Mouse (Mus musculus) spleen, postnatal 36 days (tissue): ENCODE measurements around the gene Acer1.

Experiments
- DNase-seq, 2 experiments: peaks; one replicate each; pipeline ENCODE4 v3.0.0; 2022; ENCODE audit warnings: low spot score in 2 of 2, mixed read lengths in 1 of 2

The Acer1 gene

DNA sequence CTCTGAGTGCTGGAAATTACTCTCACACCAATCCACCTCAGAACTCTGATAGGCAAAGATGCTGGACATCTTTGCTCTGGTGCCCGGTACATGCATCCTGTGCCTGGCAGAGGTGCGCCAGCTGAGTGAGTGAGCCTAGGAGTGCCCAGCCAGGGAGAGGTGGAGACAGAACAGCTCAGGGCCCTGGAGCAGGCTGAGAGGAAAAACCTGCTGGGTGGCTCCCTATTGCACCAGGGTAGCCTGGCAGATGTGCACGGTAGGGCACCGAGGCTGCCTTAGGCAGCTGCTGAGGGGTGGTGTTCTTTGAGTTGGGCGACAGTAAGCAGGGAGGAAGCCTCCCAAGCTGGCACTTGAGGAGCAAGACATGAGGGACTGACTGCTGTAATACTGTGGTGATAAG lies at the start of gene Acer1:
Acer1 (minus strand) TSS at position 114 of the 400 bp plus-strand sequence.
- no peak for DNase-seq

DNA sequence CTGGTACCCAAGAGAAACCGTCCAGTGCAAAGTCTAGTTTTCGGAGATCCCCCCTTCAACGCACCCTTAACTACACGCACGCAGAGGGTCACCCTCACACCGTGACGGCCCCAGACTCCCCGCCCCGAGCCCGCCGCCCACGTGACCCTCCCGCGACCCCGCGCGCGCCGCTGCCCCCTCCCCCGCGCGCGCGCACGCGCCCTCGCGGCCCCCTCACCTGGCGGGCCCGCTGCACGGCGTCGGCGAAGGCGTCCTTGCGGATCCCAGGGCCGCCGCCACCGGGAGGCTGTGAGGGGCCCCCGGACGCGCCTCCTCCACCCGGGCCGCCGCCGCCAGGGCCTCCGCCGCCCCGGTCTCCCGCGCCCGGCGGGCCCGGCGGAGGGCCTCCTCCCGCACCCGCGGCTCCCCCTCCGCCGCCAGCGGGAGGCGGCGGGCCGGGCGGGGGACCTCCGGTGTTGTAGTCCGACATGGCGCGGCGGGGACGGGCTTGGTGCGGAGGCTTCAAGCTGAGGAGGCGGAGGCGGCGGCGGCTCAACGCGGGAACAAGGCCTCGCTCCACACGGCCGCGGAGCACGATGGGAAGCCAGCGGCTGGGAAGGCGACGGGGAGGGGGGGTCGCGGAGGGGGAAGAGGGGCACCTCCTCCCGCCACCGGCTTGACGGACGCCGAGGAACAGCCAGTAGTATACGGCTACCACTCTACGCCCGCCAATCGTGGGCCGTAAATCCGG lies 49.2 kb upstream of the Acer1 start, which contains the start of gene Khsrp:
Khsrp (minus strand) TSS at position 592 of the 730 bp plus-strand sequence.
- DNase-seq: peak in 1 of 2 experiments; percentile 36

DNA sequence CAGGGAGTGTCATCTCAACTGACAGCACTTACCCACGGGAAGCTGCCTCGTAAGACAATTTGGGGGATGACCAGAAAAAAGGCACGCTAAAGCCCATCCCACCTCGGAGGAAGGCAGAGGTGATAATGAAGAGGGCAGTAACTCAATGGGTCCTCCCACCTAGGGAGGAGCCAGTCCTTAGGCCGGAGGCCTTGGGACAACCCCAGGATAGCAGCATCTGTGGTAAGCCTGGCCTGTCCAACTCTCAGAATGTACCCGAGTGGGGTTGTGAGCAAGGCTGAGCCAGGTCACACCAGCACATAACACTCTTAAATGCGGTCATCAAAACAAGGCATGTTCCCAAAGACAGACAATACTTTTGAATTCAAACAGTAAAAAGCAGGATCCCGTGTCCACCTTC lies 47.8 kb upstream of the Acer1 start:
- peak; percentile 32 to 37 for DNase-seq

DNA sequence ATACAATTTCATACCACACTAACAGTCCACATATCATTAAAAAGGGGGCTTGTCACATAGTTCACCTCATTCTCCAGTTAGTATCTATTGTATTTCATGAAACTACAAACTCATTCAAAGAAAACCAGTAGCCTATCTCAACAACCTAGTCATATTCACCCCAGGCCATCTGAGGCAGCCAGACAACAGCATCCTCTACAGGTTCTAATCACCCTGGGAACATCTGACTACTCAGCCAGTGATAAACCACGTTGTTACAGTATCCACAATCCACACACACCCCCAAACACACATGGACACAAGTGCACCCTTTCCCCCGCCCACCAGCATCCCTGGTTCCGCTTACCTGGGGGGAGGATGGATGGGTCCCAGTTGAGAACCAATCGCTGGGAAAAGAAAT lies 45.5 kb upstream of the Acer1 start:
- DNase-seq: no peak

DNA sequence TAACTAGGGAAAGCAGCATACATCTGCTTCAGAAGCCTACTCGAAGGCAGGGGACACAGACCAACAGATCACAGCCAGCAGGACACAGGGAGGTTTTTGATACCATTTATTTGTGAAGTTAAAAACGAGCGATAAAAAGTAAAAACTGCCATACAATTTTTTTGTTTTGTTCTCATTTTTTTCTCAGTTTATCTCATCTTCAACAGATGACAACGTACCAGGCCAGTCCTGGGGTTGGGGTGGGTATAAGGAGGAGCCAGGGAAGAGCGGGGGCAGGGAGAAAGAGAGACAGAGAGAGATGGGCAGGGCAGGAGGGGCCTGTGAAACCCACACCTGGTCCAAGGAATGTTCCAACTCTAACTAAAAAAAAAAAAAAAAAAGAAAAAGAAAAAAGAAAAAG lies 39.0 kb upstream of the Acer1 start:
- DNase-seq: no peak

DNA sequence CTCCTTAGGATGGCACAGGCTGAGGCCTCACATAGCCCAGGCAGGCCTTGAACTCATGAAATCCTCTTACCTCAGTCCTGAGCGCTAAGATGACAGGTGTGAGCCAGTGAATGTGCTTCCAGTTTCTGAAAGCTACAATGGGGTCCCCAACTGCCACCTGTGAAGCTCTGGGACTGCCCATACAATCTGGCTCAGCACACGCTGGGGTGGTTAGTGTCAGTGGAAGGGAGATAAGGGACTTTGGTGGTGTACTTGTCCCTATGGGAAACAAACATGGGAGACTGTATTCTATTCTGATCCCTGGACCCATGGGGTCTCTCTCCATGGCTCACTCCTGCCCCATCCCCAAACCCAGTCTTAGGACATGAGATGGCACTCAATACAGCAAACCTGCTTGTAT lies 37.8 kb upstream of the Acer1 start:
- peak in 1 of 2 experiments; percentile 19 for DNase-seq

DNA sequence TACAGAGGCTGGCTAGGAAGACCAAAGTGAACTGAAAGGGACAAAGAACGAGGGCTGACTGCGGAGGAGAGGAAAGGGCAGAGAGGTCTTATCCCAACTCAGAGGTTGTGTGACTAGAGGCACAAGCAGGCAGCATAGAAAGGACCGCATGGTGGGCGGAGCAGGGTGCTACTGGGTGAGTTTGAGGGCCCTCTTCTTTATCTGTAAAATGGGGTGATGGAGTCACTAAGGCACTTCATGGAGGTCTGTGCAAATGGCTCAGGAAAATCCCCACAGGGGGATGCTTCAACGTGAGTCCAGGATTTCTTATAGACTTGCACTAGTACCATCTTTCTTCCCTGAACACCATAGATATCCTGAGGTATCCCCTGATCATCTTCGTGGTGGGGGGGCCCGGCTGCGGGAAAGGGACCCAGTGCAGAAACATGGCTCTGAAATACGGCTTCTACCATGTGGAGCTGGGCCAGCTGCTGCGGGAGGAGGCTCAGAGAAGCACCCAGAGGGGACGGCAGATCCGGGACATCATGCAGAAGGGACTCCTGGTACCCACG lies 30.4 kb upstream of the Acer1 start:
- peak in 1 of 2 experiments; percentile 24 for DNase-seq

DNA sequence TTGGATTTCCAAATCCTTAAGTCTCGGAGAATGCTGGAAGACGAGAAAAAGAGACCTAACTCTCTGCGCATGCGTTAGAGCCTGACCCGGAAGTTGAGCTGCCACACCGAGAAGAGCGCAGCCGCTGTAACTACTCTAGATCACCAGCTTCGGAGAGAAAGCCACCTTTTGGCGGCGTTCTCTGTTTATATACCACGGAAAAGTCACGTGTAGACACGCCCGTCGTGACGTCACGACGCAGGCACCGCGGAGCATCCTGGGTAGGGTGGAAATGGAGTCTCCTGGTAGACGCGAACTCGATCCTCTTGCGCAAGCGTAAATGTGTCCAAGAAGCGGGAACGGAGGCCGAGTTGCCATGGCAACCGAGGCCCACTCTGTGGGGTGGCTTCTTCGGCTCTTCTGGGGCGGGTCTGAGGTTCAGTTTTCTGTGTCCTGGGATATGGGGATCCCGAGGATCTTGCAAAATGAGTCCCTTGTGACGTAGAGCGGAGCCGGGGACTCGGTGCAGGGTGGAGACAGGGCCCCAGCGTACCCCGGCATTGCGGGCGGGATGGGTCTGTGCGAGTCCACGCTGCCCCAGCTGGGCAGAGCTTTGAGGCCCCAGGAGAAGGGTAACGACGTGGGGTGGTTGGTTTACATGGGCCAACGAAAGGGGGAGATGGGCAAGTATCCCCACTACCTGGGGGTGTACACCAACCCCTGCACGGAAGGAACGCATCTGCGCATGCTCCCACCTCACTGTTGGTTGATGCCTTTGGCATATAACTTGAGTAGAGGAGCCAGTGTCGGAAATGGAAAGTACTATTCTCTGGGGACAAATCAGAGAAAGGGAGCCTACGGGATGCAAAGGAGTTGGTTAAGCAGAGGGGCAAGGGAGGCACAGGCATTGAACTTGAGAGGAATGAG lies 29.6 kb upstream of the Acer1 start, which contains the start of the genes Gtf2f1 and Gm17949:
Gtf2f1 (minus strand) TSS at position 53 of the 906 bp plus-strand sequence.
Gm17949 (plus strand) TSS at position 234 of the 906 bp plus-strand sequence.
- DNase-seq: peak; percentile 88 to 94

DNA sequence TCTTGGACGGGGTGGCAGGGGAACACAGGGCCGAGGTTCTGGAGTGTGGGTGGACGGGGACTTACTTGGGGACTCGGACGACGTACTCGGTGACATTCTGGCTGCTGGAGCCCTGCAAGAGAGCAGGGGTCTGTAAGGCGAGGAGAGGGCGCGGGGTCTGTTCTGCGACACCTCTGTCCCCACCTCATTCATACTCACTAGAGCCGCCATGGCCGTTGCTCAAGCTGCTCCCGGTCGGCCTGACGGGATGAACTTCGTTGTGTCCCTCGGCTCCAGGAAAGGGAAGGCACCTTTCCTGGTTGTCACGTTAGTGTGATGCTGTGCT lies 28.9 kb upstream of the Acer1 start:
- DNase-seq: no peak

DNA sequence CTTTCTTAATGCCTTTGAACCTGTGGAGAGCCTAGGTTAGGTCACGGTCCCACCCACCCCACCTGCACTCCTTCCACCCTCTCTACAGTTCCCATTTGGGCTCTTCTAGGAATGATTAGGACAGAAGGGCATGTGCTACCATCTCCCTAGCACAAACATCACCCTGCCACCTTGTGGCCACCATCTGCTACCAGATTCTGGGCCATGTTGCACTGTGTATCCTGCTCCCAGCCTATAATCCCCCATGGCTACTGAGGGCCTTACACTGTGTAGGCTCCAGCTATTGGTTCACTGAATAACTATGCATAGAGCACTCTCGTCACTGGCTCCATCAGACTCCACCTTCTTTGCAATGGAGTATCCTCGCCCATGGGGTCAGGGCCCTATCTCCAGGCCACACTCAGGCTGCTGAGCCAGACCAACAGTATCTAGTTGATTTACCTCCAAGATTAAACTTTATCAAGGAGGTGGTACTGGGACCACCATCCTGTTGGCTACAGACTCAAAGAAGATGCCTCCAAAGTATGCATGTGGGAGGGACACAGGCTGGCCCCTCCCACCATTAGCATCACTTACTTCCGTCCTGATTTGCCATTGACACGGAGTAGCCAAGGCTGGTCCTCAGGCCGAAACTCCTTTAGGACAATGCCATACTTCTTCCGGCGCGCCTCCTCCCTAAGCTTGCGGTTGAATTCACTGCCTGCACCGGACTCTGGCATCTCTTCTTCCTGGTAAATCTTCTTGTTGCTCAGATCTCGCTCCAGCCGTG lies 25.4 kb upstream of the Acer1 start:
- DNase-seq: no peak

DNA sequence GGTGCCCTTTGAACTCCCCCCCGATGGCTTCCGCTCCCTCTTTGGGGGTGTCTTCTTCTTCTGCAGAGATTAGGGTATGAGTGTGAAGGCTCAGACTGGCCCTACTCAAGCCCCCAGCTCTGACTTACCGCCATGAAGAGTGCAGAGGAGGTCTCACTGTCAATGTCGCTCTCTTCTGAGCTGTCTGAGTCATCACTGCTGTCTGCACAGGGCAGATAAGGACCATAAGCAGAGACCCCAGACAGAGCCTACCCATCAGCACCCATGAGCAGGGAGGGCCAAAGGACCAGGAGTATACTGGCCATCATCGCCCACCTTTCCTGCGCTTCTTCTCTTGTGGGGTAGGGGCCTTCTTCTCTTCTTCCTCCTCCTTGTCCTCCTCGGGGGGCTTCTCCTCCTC lies 22.1 kb upstream of the Acer1 start:
- no peak for DNase-seq

DNA sequence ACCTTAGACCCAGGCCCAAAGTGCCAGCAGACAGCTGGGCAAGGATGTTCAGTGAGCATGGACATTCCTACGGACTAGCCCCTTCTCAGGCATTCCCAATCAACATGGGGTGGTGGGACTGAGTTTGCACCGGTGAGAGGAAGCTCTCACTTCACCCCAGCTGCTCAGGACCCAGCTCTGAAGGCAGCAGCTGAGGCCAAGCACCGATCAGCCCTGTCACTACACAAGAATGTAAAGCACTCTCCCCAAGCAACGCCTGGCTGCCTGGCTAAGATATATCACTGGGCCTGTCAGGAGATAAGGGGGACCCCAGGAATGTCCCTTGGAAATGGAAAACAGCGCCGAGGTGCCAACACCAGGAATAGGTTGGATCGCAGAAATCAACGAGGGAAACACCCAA lies 19.3 kb upstream of the Acer1 start:
- no peak for DNase-seq

DNA sequence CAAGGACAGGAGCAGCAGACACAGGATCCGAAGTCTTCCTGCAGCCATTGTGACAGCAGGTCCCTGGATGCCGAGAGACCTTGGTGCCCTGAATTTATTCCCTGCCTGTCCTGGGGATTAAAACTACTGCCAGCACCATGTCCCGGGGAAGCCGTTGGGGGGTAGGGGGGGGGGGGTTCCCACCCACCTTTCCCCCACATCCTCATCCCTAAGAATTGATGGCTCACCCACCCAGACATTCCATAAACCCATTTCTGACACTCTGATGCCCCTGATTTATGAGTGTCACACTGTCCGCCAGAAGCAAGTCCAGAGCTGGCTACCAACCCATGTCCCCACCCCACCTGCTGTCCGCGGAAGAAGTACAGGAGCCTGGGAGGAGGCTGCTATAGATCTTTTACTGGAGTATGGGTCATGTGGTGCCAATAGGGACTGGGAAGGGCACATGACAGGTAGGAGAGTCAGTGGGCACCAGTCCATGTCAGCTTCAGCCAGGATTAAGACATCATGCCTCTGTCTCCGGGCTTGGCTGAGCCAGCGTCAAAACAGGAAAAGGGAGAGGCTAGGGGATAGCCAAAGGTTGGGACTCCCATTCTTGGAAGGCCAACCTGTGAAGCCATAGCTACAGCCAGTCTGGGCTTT lies 18.2 kb upstream of the Acer1 start, which contains the start of gene Pspn:
Pspn (minus strand) TSS at position 51 of the 642 bp plus-strand sequence.
- no peak for DNase-seq

DNA sequence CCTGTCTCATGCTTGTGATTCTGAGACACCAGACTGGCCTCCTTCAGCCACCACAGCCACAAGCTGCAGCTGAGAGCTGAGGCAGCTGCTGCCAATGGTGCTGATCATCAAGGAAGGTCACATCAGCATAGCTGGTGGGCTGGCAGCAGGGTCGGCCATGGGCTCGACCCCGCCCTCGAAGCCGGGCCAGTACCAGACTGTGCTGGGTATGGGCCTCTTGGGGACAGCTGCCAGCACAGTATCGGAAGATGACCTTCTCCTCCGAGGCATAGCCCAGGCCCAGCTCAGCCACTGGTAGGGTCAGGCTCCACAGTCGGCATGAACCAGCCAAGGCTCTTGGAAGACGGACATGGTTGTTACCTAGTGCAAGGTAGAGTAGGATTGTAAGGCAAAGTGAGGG lies 17.5 kb upstream of the Acer1 start:
- DNase-seq: no peak

DNA sequence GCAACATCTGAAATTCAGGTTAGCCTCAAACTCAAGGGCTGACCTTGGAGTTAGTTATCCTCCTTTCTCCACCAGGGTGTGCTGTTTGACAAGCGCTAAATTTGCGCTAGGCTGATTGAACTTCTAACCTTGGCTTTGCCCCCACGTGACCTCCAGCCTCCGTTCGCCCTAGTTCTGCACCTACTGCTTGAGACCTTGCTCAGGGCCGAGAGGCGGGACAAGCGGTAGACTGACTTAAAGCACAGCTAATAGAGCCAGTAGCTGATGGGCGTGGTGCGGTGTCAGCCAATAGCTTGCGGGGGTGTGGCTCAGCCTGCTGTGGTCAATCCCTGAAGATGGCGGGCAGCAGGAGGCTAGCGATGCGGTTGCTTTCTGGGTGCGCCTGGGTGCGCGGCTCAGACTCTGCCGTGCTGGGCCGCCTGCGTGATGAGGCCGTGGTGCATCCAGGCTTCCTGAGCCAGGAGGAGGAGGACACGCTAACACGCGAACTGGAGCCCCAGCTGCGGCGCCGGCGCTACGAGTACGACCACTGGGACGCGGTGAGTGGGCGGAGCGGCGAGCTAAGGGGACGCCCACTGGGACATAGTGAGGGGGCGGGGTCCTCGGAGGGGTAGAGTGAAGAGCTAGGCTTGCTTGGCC lies 15.2 kb upstream of the Acer1 start, which contains the start of gene Alkbh7:
Alkbh7 (plus strand) TSS at position 311 of the 639 bp plus-strand sequence.
- DNase-seq: peak; percentile 99

DNA sequence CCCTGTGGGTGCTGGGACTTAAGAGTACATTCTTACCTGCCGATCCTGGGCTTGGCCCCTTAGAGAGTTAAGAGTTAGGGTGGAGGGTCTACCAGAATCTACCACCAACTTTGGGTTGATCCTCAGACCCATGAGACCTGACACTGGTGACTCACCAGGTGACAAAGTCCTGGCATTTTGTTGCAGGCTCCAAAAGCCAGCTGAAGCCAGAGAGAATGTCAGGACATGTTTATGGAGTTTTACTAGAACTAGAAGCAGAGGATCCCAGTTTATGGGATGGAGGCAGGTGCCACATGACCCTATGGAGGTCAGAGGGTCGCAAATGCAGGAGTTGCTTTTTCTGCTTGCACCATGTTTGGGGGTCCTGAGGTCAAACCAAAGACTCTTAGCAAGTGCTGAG lies 14.6 kb upstream of the Acer1 start:
- DNase-seq: no peak

DNA sequence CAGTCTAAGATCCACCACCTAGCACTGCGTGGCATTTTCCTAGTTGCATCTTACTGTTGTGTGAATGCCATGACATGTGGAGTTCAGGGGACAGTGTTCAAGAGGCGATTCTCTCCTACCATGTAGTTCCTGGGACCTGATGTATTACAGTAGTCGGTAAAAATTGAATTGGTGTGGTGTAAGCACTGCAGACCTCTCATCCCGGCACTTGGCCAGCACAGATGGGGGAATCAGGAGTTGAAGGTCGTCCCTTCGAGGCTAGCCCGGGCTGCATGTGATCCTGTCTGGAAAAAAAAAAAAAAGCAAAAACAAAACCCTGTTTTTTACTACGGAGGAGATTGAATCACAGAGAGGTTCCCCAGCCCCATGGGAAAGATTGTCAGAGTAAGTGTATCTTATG lies 13.1 kb upstream of the Acer1 start:
- no peak for DNase-seq

DNA sequence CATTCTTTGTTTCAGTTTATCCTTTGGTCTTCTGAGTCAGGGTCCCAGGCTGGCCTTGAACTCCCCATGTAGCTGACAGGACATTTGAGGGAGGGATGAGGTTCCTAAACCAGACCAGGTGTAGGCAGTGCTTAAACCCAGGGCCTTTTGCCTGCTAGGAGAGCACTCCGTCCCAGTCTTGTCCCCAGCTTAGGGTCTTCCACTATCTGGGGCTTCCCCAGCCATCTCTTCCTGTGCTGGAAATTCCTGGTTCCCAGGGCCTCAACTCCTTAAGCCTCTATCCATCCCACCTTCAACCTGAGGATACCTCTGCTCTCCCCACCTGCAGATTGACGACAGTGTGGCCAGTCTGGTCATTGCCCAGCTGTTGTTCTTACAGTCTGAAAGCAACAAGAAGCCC lies 9.0 kb upstream of the Acer1 start:
- DNase-seq: no peak

DNA sequence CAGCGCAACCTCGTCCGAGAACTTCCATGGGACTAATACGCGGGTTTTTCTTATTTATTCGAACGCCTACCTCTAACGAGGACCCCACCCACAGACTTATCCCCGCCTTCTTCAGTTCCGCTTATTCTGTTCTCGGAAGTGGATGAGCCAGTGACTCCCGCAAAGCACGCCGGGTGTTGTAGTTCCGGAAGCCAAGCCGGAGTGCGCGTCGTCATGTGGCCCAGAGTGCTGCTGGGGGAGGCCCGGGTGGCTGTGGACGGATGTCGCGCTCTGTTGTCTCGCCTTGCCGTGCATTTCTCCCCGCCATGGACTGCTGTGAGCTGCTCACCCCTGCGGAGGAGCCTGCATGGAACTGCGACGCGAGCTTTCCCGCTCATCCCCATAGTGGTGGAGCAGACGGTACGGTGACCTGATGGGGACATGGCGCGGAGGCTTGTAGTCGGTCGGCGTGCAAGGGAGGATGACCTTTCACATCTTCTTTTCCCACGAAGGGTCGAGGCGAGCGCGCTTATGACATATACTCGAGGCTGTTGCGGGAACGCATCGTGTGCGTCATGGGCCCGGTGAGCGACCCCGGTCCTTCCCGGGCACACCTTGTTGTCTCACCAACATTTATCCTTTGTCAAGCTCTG lies 8.3 kb upstream of the Acer1 start, which contains the start of gene Clpp:
Clpp (plus strand) TSS at position 191 of the 632 bp plus-strand sequence.
- DNase-seq: peak; percentile 97
